ENCODE assay signal across 7 mouse cellular contexts in genomic region chr11:19007541-19008424, GRCm38 (mm10). TPM values are rescaled to one million over a fixed set of nuclear protein-coding genes. Genes with fewer than 3 reads are reported as not detected.
DNase-seq lines count a peak whose midpoint lies in the region; ATAC-seq lines count a peak whose summit lies in the region.

No protein-coding gene starts in this region.

- H3K27ac ChIP-seq in kidney, embryonic 16.5 days (ENCODE audit: low read length) = peak overlapping the region; percentile 90
- peak overlapping the region; percentile 52; the same call in 1 of the 2 replicates for H3K27ac ChIP-seq in midbrain, embryonic 12.5 days (replicated peaks)

- peak overlapping the region; percentile 39 for H3K4me3 ChIP-seq in kidney, embryonic 16.5 days (ENCODE audit: low read length)
- peak overlapping the region; percentile 32 for H3K4me3 ChIP-seq in midbrain, embryonic 12.5 days

- peaks cover 3% of the 10 kb centered on the region; the same call in 1 of the 2 replicates for H3K36me3 ChIP-seq in kidney, embryonic 16.5 days (ENCODE audit: insufficient read depth, low read length)
- H3K36me3 ChIP-seq in midbrain, embryonic 12.5 days = no peaks in the 10 kb centered on the region

- H3K9ac ChIP-seq in kidney, embryonic 16.5 days (replicated peaks; ENCODE audit: low read length) = peak overlapping the region; percentile 73
- peak overlapping the region; percentile 37 for H3K9ac ChIP-seq in midbrain, embryonic 12.5 days (replicated peaks)

- no peak for ATAC-seq in kidney, embryonic 16.5 days (ENCODE audit: low FRiP score, low TSS enrichment)
- ATAC-seq in midbrain, embryonic 12.5 days (ENCODE audit: low FRiP score, low read depth) = peak; percentile 61

- peaks cover 20% of the 10 kb centered on the region for H3K27me3 ChIP-seq in kidney, embryonic 16.5 days (ENCODE audit: insufficient read depth, low read length)
- H3K27me3 ChIP-seq in midbrain, embryonic 12.5 days = peaks cover 41% of the 10 kb centered on the region

- peak overlapping the region; percentile 85 for H3K4me2 ChIP-seq in kidney, embryonic 16.5 days (replicated peaks; ENCODE audit: low read depth, low read length)
- peak overlapping the region; percentile 52 for H3K4me2 ChIP-seq in midbrain, embryonic 12.5 days (replicated peaks)

- H3K9me3 ChIP-seq in kidney, embryonic 16.5 days (ENCODE audit: low read length) = no peaks in the 10 kb centered on the region
- no peaks in the 10 kb centered on the region for H3K9me3 ChIP-seq in midbrain, embryonic 12.5 days

- 28% methylated on average over 45 of the region's 45 CpGs for WGBS in kidney, embryonic 16.5 days
- WGBS in midbrain, embryonic 12.5 days = 6% methylated on average over 45 of the region's 45 CpGs

- H3K4me1 ChIP-seq in kidney, embryonic 16.5 days (ENCODE audit: insufficient read depth, low read length) = peaks cover 33% of the 10 kb centered on the region
- H3K4me1 ChIP-seq in midbrain, embryonic 12.5 days = peaks cover 40% of the 10 kb centered on the region

- DNase-seq in adrenal gland, adult 2 months = peak; percentile 86
- DNase-seq in cerebellum, adult 8-10 months = peak; percentile 74
- peak; percentile 53 to 77 for DNase-seq in heart, adult 18-20 months
- DNase-seq in spleen, adult 12 weeks (ENCODE audit: low spot score) = no peak
- DNase-seq in gastrocnemius, postnatal 25 days = no peak

RNA-seq across cellular contexts. Expression of gene Meis1, which starts 11.0 kb away (rescaled TPM):
- total RNA-seq in adrenal gland, adult 2 months (2021) = 10 to 100 TPM; 45.9 to 50.7 TPM
- polyA plus RNA-seq in adrenal gland, adult 2 months (2012; rRNA removed) = 22.6 and 27.5 TPM in 2 replicates
- 10 to 100 TPM; 25.0 to 25.2 TPM for total RNA-seq in heart, adult 18-20 months (2021)
- 124 and 127 TPM in 2 replicates for polyA plus RNA-seq in kidney, embryonic 16.5 days (2015; fragmentation: Nextera tagmentation; extraction: Ambion mirVana)
- 40.5 and 44.8 TPM in 2 replicates for polyA plus RNA-seq in midbrain, embryonic 12.5 days (2016; fragmentation: Nextera tagmentation; extraction: Ambion mirVana)
- total RNA-seq in gastrocnemius, postnatal 25 days (2021) = 1 to 10 TPM; 2.7 to 4.0 TPM

Comparison
In these comparisons a context has a peak if more than half of its experiments do, and no peak if none do; other contexts are left out.
1. DNase-seq: peak in adrenal gland, adult 2 months (single experiment), cerebellum, adult 8-10 months (single experiment) and heart, adult 18-20 months (2 of 2); none in spleen, adult 12 weeks (single experiment) and gastrocnemius, postnatal 25 days (single experiment).
2. RNA of gene Meis1, which starts 11.0 kb away (total RNA-seq): 45.9 to 50.7 TPM in adrenal gland, adult 2 months and 25.0 to 25.2 TPM in heart, adult 18-20 months; 2.7 to 4.0 TPM in gastrocnemius, postnatal 25 days; every median in the first group is over 4 times any median in the second.